Comparison of ENCODE assay signal across 9 mouse cellular contexts in the genomic region with DNA sequence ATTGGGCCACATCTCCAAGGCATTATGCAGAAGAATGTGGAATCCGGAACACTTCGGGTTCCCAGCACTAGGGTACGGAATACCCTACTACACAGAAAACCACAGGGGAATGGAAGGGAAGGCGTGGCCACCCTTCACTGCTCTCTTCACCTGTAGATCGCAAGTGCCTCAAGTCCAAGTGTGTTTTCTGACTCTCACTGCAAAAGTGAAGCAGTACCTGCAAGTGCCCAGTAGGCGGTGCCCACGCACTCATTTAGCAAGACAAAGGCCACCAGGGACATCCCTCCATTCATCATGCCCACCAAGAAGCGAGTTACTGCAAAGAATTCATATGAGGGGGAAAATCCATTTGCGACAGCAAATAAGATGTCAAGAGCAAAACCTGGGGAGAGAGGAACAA. TPM values are rescaled to one million over a fixed set of nuclear protein-coding genes. Genes with fewer than 3 reads are reported as not detected.
DNase-seq lines count a peak whose midpoint lies in the region; ATAC-seq lines count a peak whose summit lies in the region.
"Had no signal": no experiment of that assay in that cellular context is flagged by ENCODE, and none has a peak within 500 bp of the region (broad histone marks: within the 10 kb centered on the region; RNA-seq: fewer than 3 reads in every experiment).

No protein-coding gene starts in this region.

- no peaks in the 10 kb centered on the region for H3K9me3 ChIP-seq in forebrain, embryonic 12.5 days
- no peaks in the 10 kb centered on the region for H3K9me3 ChIP-seq in hindbrain, embryonic 10.5 days
- H3K9me3 ChIP-seq: megakaryocyte, embryonic 14.5 days had no signal

- 28% methylated on average over 9 of the region's 9 CpGs for WGBS in forebrain, embryonic 12.5 days
- 26% methylated on average over 9 of the region's 9 CpGs for WGBS in hindbrain, embryonic 10.5 days

- H3K27ac ChIP-seq in forebrain, embryonic 12.5 days, result no peak overlapping the region
- no peak overlapping the region for H3K27ac ChIP-seq in hindbrain, embryonic 10.5 days

- H3K4me1 ChIP-seq in forebrain, embryonic 12.5 days, result 0 out of 2 replicates have a peak, but pooled peaks cover 2% of the 10 kb centered on the region
- H3K4me1 ChIP-seq in hindbrain, embryonic 10.5 days (replicated peaks), result peaks cover 10% of the 10 kb centered on the region; the same call in 1 of the 2 replicates
- H3K4me1 ChIP-seq: megakaryocyte, embryonic 14.5 days had no signal

- H3K36me3 ChIP-seq in forebrain, embryonic 12.5 days (replicated peaks), result no peaks in the 10 kb centered on the region
- 0 out of 2 replicates have a peak, but pooled peaks cover 5% of the 10 kb centered on the region for H3K36me3 ChIP-seq in hindbrain, embryonic 10.5 days

- ATAC-seq in forebrain, embryonic 12.5 days (ENCODE audit: low FRiP score), result peak; percentile 53; the same call in 1 of the 2 replicates
- peak; percentile 80 for ATAC-seq in megakaryocyte-erythroid progenitor cell, adult 5-6 weeks (replicated peaks; ENCODE audit: low FRiP score, low TSS enrichment, poor library complexity, severe bottlenecking)

- no peak overlapping the region for H3K4me2 ChIP-seq in forebrain, embryonic 12.5 days

- no peak overlapping the region for H3K4me3 ChIP-seq in forebrain, embryonic 12.5 days (replicated peaks)
- no peak overlapping the region for H3K4me3 ChIP-seq in hindbrain, embryonic 10.5 days
- H3K4me3 ChIP-seq: megakaryocyte, embryonic 14.5 days had no signal

- H3K27me3 ChIP-seq in forebrain, embryonic 12.5 days, result 0 out of 2 replicates have a peak, but pooled peaks cover 3% of the 10 kb centered on the region
- H3K27me3 ChIP-seq in hindbrain, embryonic 10.5 days (ENCODE audit: insufficient read depth, poor library complexity, severe bottlenecking), result no peaks in the 10 kb centered on the region
- H3K27me3 ChIP-seq: megakaryocyte, embryonic 14.5 days had no signal

- DNase-seq in Muller cell, postnatal 12 days (ENCODE audit: inconsistent ontology term), result peak; percentile 61
- DNase-seq in c-Kit-negative CD71-positive TER-119-positive erythroid progenitor cells, embryonic 14.5 days (ENCODE audit: low read depth, low spot score), result peak; percentile 12
- DNase-seq in hindbrain, embryonic 10.5 days (ENCODE audit: low spot score), result peak; percentile 77
- DNase-seq in layer of hippocampus, postnatal 25 days (ENCODE audit: extremely low spot score in 1 of 2, low spot score in 1 of 2), result peak; percentile 40 to 59
- peak; percentile 49 for DNase-seq in right cerebral cortex, postnatal 25 days
- peak; percentile 60 for DNase-seq in yolk sac, embryonic 10.5 days (ENCODE audit: low spot score)

- no peak overlapping the region for H3K9ac ChIP-seq in forebrain, embryonic 12.5 days

RNA-seq across cellular contexts. Expression of a gene that starts 27.4 kb away (rescaled TPM):
- 6.3 and 6.4 TPM in 2 replicates for polyA plus RNA-seq in forebrain, embryonic 12.5 days (2016; fragmentation: Nextera tagmentation; extraction: Ambion mirVana)
- polyA plus RNA-seq in hindbrain, embryonic 10.5 days (2016; fragmentation: Nextera tagmentation; extraction: Ambion mirVana), result 5.4 and 9.9 TPM in 2 replicates
- total RNA-seq in layer of hippocampus, postnatal 25 days (2021), result 1 to 10 TPM; 8.6 to 9.8 TPM
- total RNA-seq in megakaryocyte-erythroid progenitor cell, adult 5-6 weeks (2014; fragmentation: Nextera tagmentation), result 1.7 and 2.1 TPM in 2 replicates
- 0.42 and 1.2 TPM in 2 replicates for total RNA-seq in megakaryocyte-erythroid progenitor cell, adult 5-6 weeks (2017)

RNA-seq across cellular contexts. Expression of a gene that starts 48.1 kb away (rescaled TPM):
- polyA plus RNA-seq in forebrain, embryonic 12.5 days (2016; fragmentation: Nextera tagmentation; extraction: Ambion mirVana), result 0.66 and 0.78 TPM in 2 replicates
- polyA plus RNA-seq in hindbrain, embryonic 10.5 days (2016; fragmentation: Nextera tagmentation; extraction: Ambion mirVana), result 0.47 TPM in 2 replicates
- under 1 TPM in 1 of 2 experiments, not detected in 1; 0.14 TPM for total RNA-seq in layer of hippocampus, postnatal 25 days (2021)
- total RNA-seq in megakaryocyte-erythroid progenitor cell, adult 5-6 weeks (2014; fragmentation: Nextera tagmentation), result not detected in 2 replicates
- not detected in 2 replicates for total RNA-seq in megakaryocyte-erythroid progenitor cell, adult 5-6 weeks (2017)

Comparison
In these comparisons a context has a peak if more than half of its experiments do, and no peak if none do; other contexts are left out.
1. DNase-seq: peak in every context shown above with its lines; median percentile 77 in hindbrain, embryonic 10.5 days; 61 in Muller cell, postnatal 12 days; 60 in yolk sac, embryonic 10.5 days; 50 in layer of hippocampus, postnatal 25 days; 49 in right cerebral cortex, postnatal 25 days; 12 in c-Kit-negative CD71-positive TER-119-positive erythroid progenitor cells, embryonic 14.5 days.